Mouse (Mus musculus): Measurements from ENCODE around the gene Cd300ld2. TPM values are rescaled to one million over a fixed set of nuclear protein-coding genes. Genes with fewer than 3 reads are reported as not detected.
"Not testable (repeated sequence)": the region's sequence is repeated elsewhere in the genome, so short reads cannot be mapped to it uniquely, and the experiment has no call there.

The Cd300ld2 gene
- polyA plus RNA-seq, 1 experiment from 2014 or later = not detected

GRCm38 (mm10) chr11:115026912-115027311 lies 10.9 kb upstream of the Cd300ld2 start, which contains the start of gene Cd300ld4:
TSS of gene Cd300ld4 (minus strand) at chr11:115027012.
- not testable (repeated sequence) for H3K4me2 ChIP-seq (replicated peaks); H3K36me3 ChIP-seq (replicated peaks; ENCODE audit: control insufficient read depth, insufficient read depth); ATAC-seq (ENCODE audit: low FRiP score); H3K4me3 ChIP-seq (replicated peaks; ENCODE audit: low read length); H3K27me3 ChIP-seq (ENCODE audit: control insufficient read depth, insufficient read depth, low read length); H3K4me1 ChIP-seq (replicated peaks; ENCODE audit: control insufficient read depth, insufficient read depth, low read length); DNase-seq (ENCODE audit: low spot score); H3K27ac ChIP-seq; H3K9me3 ChIP-seq (ENCODE audit: control insufficient read depth, low read length); H3K9ac ChIP-seq
- WGBS = no CpG with 5 or more reads among the region's 6 CpGs

GRCm38 (mm10) chr11:115004070-115004469 lies 11.9 kb downstream of the Cd300ld2 start:
- 88% methylated on average over 5 of the region's 5 CpGs for WGBS
- H3K4me2 ChIP-seq (replicated peaks) = no peak overlapping the region

GRCm38 (mm10) chr11:115001474-115002040 lies 14.4 kb downstream of the Cd300ld2 start, which contains the start of gene Cd300c2:
TSS of gene Cd300c2 (minus strand) at chr11:115001880.
- no peak for DNase-seq (ENCODE audit: low spot score)

More at GRCm38 (mm10) chr11:115004070-115004469, 11.9 kb downstream of the Cd300ld2 start:
- no peak for ATAC-seq (ENCODE audit: low FRiP score)
- Histone ChIP-seq H3K9me3 (ENCODE audit: control insufficient read depth, low read length) (no peaks in the 10 kb centered on the region), H3K27ac (no peak overlapping the region), H3K27me3 (ENCODE audit: control insufficient read depth, insufficient read depth, low read length) (no peaks in the 10 kb centered on the region), H3K4me1 (replicated peaks; ENCODE audit: control insufficient read depth, insufficient read depth, low read length) (no peaks in the 10 kb centered on the region), H3K36me3 (replicated peaks; ENCODE audit: control insufficient read depth, insufficient read depth) (no peaks in the 10 kb centered on the region), H3K4me3 (replicated peaks; ENCODE audit: low read length) (no peak overlapping the region), H3K9ac (no peak overlapping the region)
- DNase-seq (ENCODE audit: low spot score) = no peak

GRCm38 (mm10) chr11:114989793-114990192 lies 26.2 kb downstream of the Cd300ld2 start, which contains the start of gene Cd300ld:
TSS of gene Cd300ld (minus strand) at chr11:114989922.
- Histone ChIP-seq H3K4me1 (replicated peaks; ENCODE audit: control insufficient read depth, insufficient read depth, low read length) (no peaks in the 10 kb centered on the region), H3K4me3 (replicated peaks; ENCODE audit: low read length) (no peak within 1 kb of the TSS), H3K4me2 (replicated peaks) (no peak within 1 kb of the TSS), H3K9me3 (ENCODE audit: control insufficient read depth, low read length) (no peaks in the 10 kb centered on the region), H3K27ac (no peak within 1 kb of the TSS), H3K27me3 (ENCODE audit: control insufficient read depth, insufficient read depth, low read length) (no peaks in the 10 kb centered on the region), H3K36me3 (replicated peaks; ENCODE audit: control insufficient read depth, insufficient read depth) (no peaks in the 10 kb centered on the region), H3K9ac (no peak within 1 kb of the TSS)
- DNase-seq (ENCODE audit: low spot score) = no peak
- WGBS = 85% methylated on average over 4 of the region's 4 CpGs
- no peak for ATAC-seq (ENCODE audit: low FRiP score)

More at GRCm38 (mm10) chr11:115001474-115002040, 14.4 kb downstream of the Cd300ld2 start, which contains the start of gene Cd300c2:
- WGBS = 86% methylated on average over 7 of the region's 7 CpGs
- no peaks in the 10 kb centered on the region for H3K27me3 ChIP-seq (ENCODE audit: control insufficient read depth, insufficient read depth, low read length)
- no peaks in the 10 kb centered on the region for H3K36me3 ChIP-seq (replicated peaks; ENCODE audit: control insufficient read depth, insufficient read depth)
- no peak within 1 kb of the TSS for H3K4me2 ChIP-seq (replicated peaks)
- no peaks in the 10 kb centered on the region for H3K9me3 ChIP-seq (ENCODE audit: control insufficient read depth, low read length)
- H3K4me3 ChIP-seq (replicated peaks; ENCODE audit: low read length) = no peak within 1 kb of the TSS
- H3K4me1 ChIP-seq (replicated peaks; ENCODE audit: control insufficient read depth, insufficient read depth, low read length) = no peaks in the 10 kb centered on the region
- no peak within 1 kb of the TSS for H3K9ac ChIP-seq
- H3K27ac ChIP-seq = no peak within 1 kb of the TSS
- no peak for ATAC-seq (ENCODE audit: low FRiP score)

GRCm38 (mm10) chr11:114981866-114982265 lies 34.1 kb downstream of the Cd300ld2 start:
- ATAC-seq (ENCODE audit: low FRiP score) (no peak), DNase-seq (ENCODE audit: low spot score) (no peak)
- no peaks in the 10 kb centered on the region for H3K27me3 ChIP-seq (ENCODE audit: control insufficient read depth, insufficient read depth, low read length)
- 79% methylated on average over 4 of the region's 4 CpGs for WGBS
- no peaks in the 10 kb centered on the region for H3K4me1 ChIP-seq (replicated peaks; ENCODE audit: control insufficient read depth, insufficient read depth, low read length)
- H3K9me3 ChIP-seq (ENCODE audit: control insufficient read depth, low read length) = peaks cover 14% of the 10 kb centered on the region; the same call in 1 of the 2 replicates
- H3K9ac ChIP-seq = no peak overlapping the region
- H3K4me3 ChIP-seq (replicated peaks; ENCODE audit: low read length) = no peak overlapping the region
- H3K36me3 ChIP-seq (replicated peaks; ENCODE audit: control insufficient read depth, insufficient read depth) = no peaks in the 10 kb centered on the region
- H3K4me2 ChIP-seq (replicated peaks) = no peak overlapping the region
- no peak overlapping the region for H3K27ac ChIP-seq

GRCm38 (mm10) chr11:114972726-114973125 lies 43.3 kb downstream of the Cd300ld2 start:
- Histone ChIP-seq H3K36me3 (replicated peaks; ENCODE audit: control insufficient read depth, insufficient read depth) (no peaks in the 10 kb centered on the region), H3K4me3 (replicated peaks; ENCODE audit: low read length) (no peak overlapping the region), H3K9me3 (ENCODE audit: control insufficient read depth, low read length) (peaks cover 10% of the 10 kb centered on the region; the same call in 1 of the 2 replicates), H3K27me3 (ENCODE audit: control insufficient read depth, insufficient read depth, low read length) (no peaks in the 10 kb centered on the region), H3K4me1 (replicated peaks; ENCODE audit: control insufficient read depth, insufficient read depth, low read length) (no peaks in the 10 kb centered on the region), H3K27ac (no peak overlapping the region), H3K4me2 (replicated peaks) (no peak overlapping the region), H3K9ac (no peak overlapping the region)
- 82% methylated on average over 10 of the region's 10 CpGs for WGBS
- ATAC-seq (ENCODE audit: low FRiP score) = no peak
- DNase-seq (ENCODE audit: low spot score) = no peak

GRCm38 (mm10) chr11:114968752-114969207 lies 47.2 kb downstream of the Cd300ld2 start, which contains the start of gene Cd300c:
TSS of gene Cd300c (minus strand) at chr11:114969157.
- H3K4me2 ChIP-seq (replicated peaks) = no peak within 1 kb of the TSS
- H3K4me1 ChIP-seq (replicated peaks; ENCODE audit: control insufficient read depth, insufficient read depth, low read length) = no peaks in the 10 kb centered on the region
- 89% methylated on average over 9 of the region's 9 CpGs for WGBS
- ATAC-seq (ENCODE audit: low FRiP score) (no peak), DNase-seq (ENCODE audit: low spot score) (no peak)
- peaks cover 4% of the 10 kb centered on the region; the same call in 1 of the 2 replicates for H3K9me3 ChIP-seq (ENCODE audit: control insufficient read depth, low read length)
- H3K9ac ChIP-seq = no peak within 1 kb of the TSS
- no peaks in the 10 kb centered on the region for H3K27me3 ChIP-seq (ENCODE audit: control insufficient read depth, insufficient read depth, low read length)
- no peak within 1 kb of the TSS for H3K27ac ChIP-seq
- no peaks in the 10 kb centered on the region for H3K36me3 ChIP-seq (replicated peaks; ENCODE audit: control insufficient read depth, insufficient read depth)
- H3K4me3 ChIP-seq (replicated peaks; ENCODE audit: low read length) = no peak within 1 kb of the TSS

- no peak for ATAC-seq (ENCODE audit: low FRiP score)
- Histone ChIP-seq H3K27ac (no peak overlapping the region), H3K9me3 (ENCODE audit: control insufficient read depth, low read length) (no peaks in the 10 kb centered on the region), H3K27me3 (ENCODE audit: control insufficient read depth, insufficient read depth, low read length) (no peaks in the 10 kb centered on the region), H3K9ac (no peak overlapping the region), H3K4me2 (replicated peaks) (no peak overlapping the region), H3K4me3 (replicated peaks; ENCODE audit: low read length) (no peak overlapping the region), H3K36me3 (replicated peaks; ENCODE audit: control insufficient read depth, insufficient read depth) (no peaks in the 10 kb centered on the region), H3K4me1 (replicated peaks; ENCODE audit: control insufficient read depth, insufficient read depth, low read length) (no peaks in the 10 kb centered on the region)
- WGBS = 76% methylated on average over 3 of the region's 3 CpGs
- no peak for DNase-seq (ENCODE audit: low spot score)
Measured at GRCm38 (mm10) chr11:114965182-114965828, 50.7 kb downstream of the Cd300ld2 start.

GRCm38 (mm10) chr11:114960369-114960768 lies 55.6 kb downstream of the Cd300ld2 start:
- ATAC-seq (ENCODE audit: low FRiP score) = no peak
- Histone ChIP-seq H3K9me3 (ENCODE audit: control insufficient read depth, low read length) (no peaks in the 10 kb centered on the region), H3K4me1 (replicated peaks; ENCODE audit: control insufficient read depth, insufficient read depth, low read length) (no peaks in the 10 kb centered on the region), H3K9ac (no peak overlapping the region), H3K4me2 (replicated peaks) (no peak overlapping the region), H3K36me3 (replicated peaks; ENCODE audit: control insufficient read depth, insufficient read depth) (no peaks in the 10 kb centered on the region), H3K27me3 (ENCODE audit: control insufficient read depth, insufficient read depth, low read length) (no peaks in the 10 kb centered on the region), H3K27ac (no peak overlapping the region), H3K4me3 (replicated peaks; ENCODE audit: low read length) (no peak overlapping the region)
- 85% methylated on average over 1 of the region's 1 CpGs for WGBS
- no peak for DNase-seq (ENCODE audit: low spot score)

Data from hindbrain, embryonic 14.5 days (tissue).